ENCODE assay signal across 8 mouse cellular contexts in genomic region chr3:66262319-66262718, GRCm38 (mm10). TPM values are rescaled to one million over a fixed set of nuclear protein-coding genes. Genes with fewer than 3 reads are reported as not detected.
DNase-seq lines count a peak whose midpoint lies in the region; ATAC-seq lines count a peak whose summit lies in the region.

No protein-coding gene starts in this region.

- DNase-seq in heart, adult 18-20 months, result peak; percentile 18 to 55
- DNase-seq in heart, adult 9 months (ENCODE audit: low spot score in 2 of 2), result no peak
- DNase-seq in urinary bladder, postnatal 14 days (ENCODE audit: low spot score), result peak; percentile 5
- no peak for DNase-seq in urinary bladder, postnatal 10 days (ENCODE audit: low spot score)
- peak; percentile 5 for DNase-seq in yolk sac, embryonic 10.5 days (ENCODE audit: low spot score)
- DNase-seq in layer of hippocampus, postnatal 10 days (ENCODE audit: low spot score in 2 of 2), result no peak

- peak; percentile 7 to 17; a peak in 1 of 4 replicates for ATAC-seq in hematopoietic stem cell, adult 5-6 weeks (replicated peaks in 1 of 2; ENCODE audit: insufficient read depth in 1 of 2, low FRiP score in 2 of 2, low TSS enrichment in 1 of 2, low read depth in 1 of 2, poor library complexity in 2 of 2, severe bottlenecking in 2 of 2)
- no peak for ATAC-seq in megakaryocyte, adult 5-6 weeks (ENCODE audit: poor library complexity, severe bottlenecking)

RNA-seq across cellular contexts. Expression of gene Veph1, which starts 34.3 kb away (rescaled TPM):
- total RNA-seq in heart, adult 18-20 months (2021), result not detected
- total RNA-seq in hematopoietic stem cell, adult 5-6 weeks (2017), result 0.25 and 0.56 TPM in 2 replicates
- not detected in 2 replicates for total RNA-seq in megakaryocyte, adult 5-6 weeks (2015)
- not detected in 2 replicates for total RNA-seq in megakaryocyte, adult 5-6 weeks (2017)
- total RNA-seq in layer of hippocampus, postnatal 10 days (2021), result 1 to 10 TPM; 2.2 TPM

RNA-seq across cellular contexts. Expression of gene Ptx3, which starts 42.6 kb away (rescaled TPM):
- total RNA-seq in heart, adult 18-20 months (2021), result under 1 TPM; 0.39 to 0.55 TPM
- 0.05 TPM in 1 of 2 replicates, not detected in the other for total RNA-seq in hematopoietic stem cell, adult 5-6 weeks (2017)
- 0.14 TPM in 1 of 2 replicates, not detected in the other for total RNA-seq in megakaryocyte, adult 5-6 weeks (2015)
- not detected in 2 replicates for total RNA-seq in megakaryocyte, adult 5-6 weeks (2017)
- total RNA-seq in layer of hippocampus, postnatal 10 days (2021), result 1 to 10 TPM; 8.3 to 9.8 TPM

Comparison
In these comparisons a context has a peak if more than half of its experiments do, and no peak if none do; other contexts are left out.
1. DNase-seq: peak in heart, adult 18-20 months (2 of 2), urinary bladder, postnatal 14 days (single experiment) and yolk sac, embryonic 10.5 days (single experiment); none in heart, adult 9 months (0 of 2), urinary bladder, postnatal 10 days (single experiment) and layer of hippocampus, postnatal 10 days (0 of 2).